Mouse (Mus musculus) midbrain, embryonic 11.5 days (tissue): ENCODE results near the gene Kank1. TPM values are rescaled to one million over a fixed set of nuclear protein-coding genes. Genes with fewer than 3 reads are reported as not detected.

Source experiments
- ATAC-seq: fragments of 200-750 bp; cut with Nextera tagmentation; 2 replicates; pipeline ENCODE4 v1.8.0; 2017; ENCODE audit warnings: moderate TSS enrichment, moderate library complexity; ENCODE audit not compliant: low FRiP score
- DNase-seq: peaks from one replicate; pipeline ENCODE4 v3.0.0; 2015; ENCODE audit warnings: low spot score; ENCODE audit errors: missing footprints
- H3K27ac ChIP-seq: fragments of 300-500 bp; sonication (generic); 2 replicates; pipeline ENCODE4 v1.5.1; 2014; ENCODE audit warnings: low read depth, low read length
- H3K27me3 ChIP-seq: fragments of 300-500 bp; sonication (generic); 2 replicates; pipeline ENCODE4 v1.6.1; 2014; ENCODE audit warnings: mild to moderate bottlenecking, low read length, moderate library complexity, mixed read lengths; ENCODE audit not compliant: control insufficient read depth, insufficient read depth
- H3K36me3 ChIP-seq: fragments of 300-500 bp; sonication (generic); 2 replicates; pipeline ENCODE4 v1.6.1; 2014; ENCODE audit warnings: mild to moderate bottlenecking, low read length, moderate library complexity, mixed read lengths; ENCODE audit not compliant: control insufficient read depth, insufficient read depth
- H3K4me1 ChIP-seq: fragments of 300-500 bp; sonication (generic); 2 replicates; pipeline ENCODE4 v1.6.1; 2014; ENCODE audit warnings: low read length; ENCODE audit not compliant: control insufficient read depth, insufficient read depth
- H3K4me2 ChIP-seq: fragments of 300-500 bp; sonication (generic); 2 replicates; pipeline ENCODE4 v1.6.1; 2014; ENCODE audit warnings: mild to moderate bottlenecking, moderate library complexity
- H3K4me3 ChIP-seq: fragments of 300-500 bp; sonication (generic); 2 replicates; pipeline ENCODE4 v1.5.1; 2014; ENCODE audit warnings: low read depth, low read length
- H3K9ac ChIP-seq: fragments of 300-500 bp; sonication (generic); 2 replicates; pipeline ENCODE4 v1.6.1; 2014; ENCODE audit warnings: low read length
- H3K9me3 ChIP-seq: fragments of 300-500 bp; sonication (generic); 2 replicates; pipeline ENCODE4 v1.6.1; 2016; ENCODE audit warnings: low read length; ENCODE audit not compliant: control insufficient read depth
- whole genome bisulfite sequencing: fragments of 180-500 bp; shearing (Covaris S2); extraction: QIAGEN DNeasy Blood & Tissue Kit; methylation state at CpG from one replicate; pipeline ENCODE4 v1.1.7; 2014; 5-methylcytosine and 5-hydroxymethylcytosine counted together
- polyA plus RNA-seq: library from polyadenylated mRNA; unstranded; fragments of >200 nt; fragmentation: Nextera tagmentation; extraction: Ambion mirVana; gene quantifications from 2 replicates; pipeline ENCODE4 v1.2.1, GENCODE M21; 2014

Gene Kank1
- polyA plus RNA-seq, 1 experiment from 2014 or later: 13.3 TPM

GRCm38 (mm10) chr19:25220611-25221010 lies 16.2 kb upstream of the Kank1 start:
- Histone ChIP-seq H3K9me3 (no peaks in the 10 kb centered on the region), H3K27ac (no peak overlapping the region), H3K4me2 (no peak overlapping the region), H3K4me1 (no peaks in the 10 kb centered on the region), H3K9ac (no peak overlapping the region), H3K4me3 (no peak overlapping the region), H3K27me3 (no peaks in the 10 kb centered on the region), H3K36me3 (no peaks in the 10 kb centered on the region)
- DNase-seq (no peak), ATAC-seq (no peak)
- 86% methylated on average over 2 of the region's 2 CpGs for WGBS

GRCm38 (mm10) chr19:25221964-25222640 lies 14.7 kb upstream of the Kank1 start:
- no peak overlapping the region for H3K4me3 ChIP-seq
- no peak overlapping the region for H3K27ac ChIP-seq
- no peak overlapping the region for H3K4me2 ChIP-seq
- H3K4me1 ChIP-seq: no peaks in the 10 kb centered on the region
- no peak overlapping the region for H3K9ac ChIP-seq
- no peaks in the 10 kb centered on the region for H3K9me3 ChIP-seq
- WGBS: 70% methylated on average over 9 of the region's 9 CpGs
- DNase-seq (no peak), ATAC-seq (no peak)
- H3K27me3 ChIP-seq: no peaks in the 10 kb centered on the region
- no peaks in the 10 kb centered on the region for H3K36me3 ChIP-seq

- no peak overlapping the region for H3K27ac ChIP-seq
- H3K27me3 ChIP-seq: peaks cover 1% of the 10 kb centered on the region; the same call in 1 of the 2 replicates
- 75% methylated on average over 4 of the region's 4 CpGs for WGBS
- peak; percentile 27; the same call in 1 of the 2 replicates for ATAC-seq
- H3K9ac ChIP-seq: no peak overlapping the region
- DNase-seq: peak; percentile 79
- H3K4me2 ChIP-seq: no peak overlapping the region
- no peaks in the 10 kb centered on the region for H3K36me3 ChIP-seq
- H3K9me3 ChIP-seq: no peaks in the 10 kb centered on the region
- peaks cover 3% of the 10 kb centered on the region; the same call in 1 of the 2 replicates for H3K4me1 ChIP-seq
- no peak overlapping the region for H3K4me3 ChIP-seq
These were observed 6.5 kb upstream of the Kank1 start for GRCm38 (mm10) chr19:25230058-25230974.

GRCm38 (mm10) chr19:25230975-25231334 lies 5.8 kb upstream of the Kank1 start:
- peak; percentile 66 for ATAC-seq
- no peak overlapping the region for H3K27ac ChIP-seq
- no peak overlapping the region for H3K9ac ChIP-seq
- 36% methylated on average over 4 of the region's 4 CpGs for WGBS
- H3K27me3 ChIP-seq: peaks cover 3% of the 10 kb centered on the region; the same call in 1 of the 2 replicates
- H3K4me2 ChIP-seq: no peak overlapping the region
- H3K9me3 ChIP-seq: no peaks in the 10 kb centered on the region
- peak; percentile 78 for DNase-seq
- H3K4me1 ChIP-seq: peaks cover 3% of the 10 kb centered on the region; the same call in 1 of the 2 replicates
- no peak overlapping the region for H3K4me3 ChIP-seq
- H3K36me3 ChIP-seq: no peaks in the 10 kb centered on the region

GRCm38 (mm10) chr19:25232032-25232431 lies 4.7 kb upstream of the Kank1 start:
- no peak overlapping the region for H3K9ac ChIP-seq
- peaks cover 3% of the 10 kb centered on the region; the same call in 1 of the 2 replicates for H3K4me1 ChIP-seq
- H3K9me3 ChIP-seq: no peaks in the 10 kb centered on the region
- H3K27me3 ChIP-seq: peaks cover 3% of the 10 kb centered on the region; the same call in 1 of the 2 replicates
- no peak for ATAC-seq
- WGBS: 72% methylated on average over 10 of the region's 10 CpGs
- DNase-seq: peak; percentile 71
- H3K4me2 ChIP-seq: no peak overlapping the region
- H3K27ac ChIP-seq: no peak overlapping the region
- no peak overlapping the region for H3K4me3 ChIP-seq
- no peaks in the 10 kb centered on the region for H3K36me3 ChIP-seq

- Histone ChIP-seq H3K9ac (peak overlapping the region; percentile 77), H3K4me2 (peak overlapping the region; percentile 93), H3K27me3 (peaks cover 3% of the 10 kb centered on the region; the same call in 1 of the 2 replicates), H3K36me3 (no peaks in the 10 kb centered on the region), H3K4me1 (peaks cover 6% of the 10 kb centered on the region; the same call in 1 of the 2 replicates), H3K27ac (no peak overlapping the region), H3K4me3 (peak overlapping the region; percentile 67), H3K9me3 (no peaks in the 10 kb centered on the region)
- DNase-seq (peak; percentile 97), ATAC-seq (peak; percentile 40)
- WGBS: under 1% methylated on average over 35 of the region's 35 CpGs
These were observed 791 bp downstream of the Kank1 start for GRCm38 (mm10) chr19:25237492-25238040.

GRCm38 (mm10) chr19:25238121-25238520 lies 1.3 kb downstream of the Kank1 start:
- Histone ChIP-seq H3K4me1 (peaks cover 6% of the 10 kb centered on the region; the same call in 1 of the 2 replicates), H3K9me3 (no peaks in the 10 kb centered on the region), H3K4me2 (peak overlapping the region; percentile 93), H3K27me3 (peaks cover 3% of the 10 kb centered on the region; the same call in 1 of the 2 replicates), H3K36me3 (no peaks in the 10 kb centered on the region), H3K9ac (peak overlapping the region; percentile 22; the same call in 1 of the 2 replicates), H3K4me3 (peak overlapping the region; percentile 67), H3K27ac (no peak overlapping the region)
- DNase-seq (peak; percentile 90), ATAC-seq (no peak)
- WGBS: 3% methylated on average over 13 of the region's 13 CpGs

GRCm38 (mm10) chr19:25243566-25243965 lies 6.8 kb downstream of the Kank1 start:
- no peaks in the 10 kb centered on the region for H3K9me3 ChIP-seq
- ATAC-seq (no peak), DNase-seq (peak; percentile 45)
- H3K4me2 ChIP-seq: no peak overlapping the region
- no peaks in the 10 kb centered on the region for H3K27me3 ChIP-seq
- H3K27ac ChIP-seq: no peak overlapping the region
- H3K4me3 ChIP-seq: no peak overlapping the region
- 82% methylated on average over 4 of the region's 4 CpGs for WGBS
- no peaks in the 10 kb centered on the region for H3K36me3 ChIP-seq
- no peaks in the 10 kb centered on the region for H3K4me1 ChIP-seq
- H3K9ac ChIP-seq: no peak overlapping the region
